Mouse (Mus musculus) embryo, embryonic 9.5 days (tissue): ENCODE measurements at regions not wholly inside any gene's neighbourhood (a gene's known extent, or its start where the extent isn't known, plus 50 kb on each side); places are given as distances from the start of the nearest gene placed in this dataset.

Experiments used
- DNase-seq: peaks from one replicate; pipeline ENCODE4 v3.0.0-alpha.2; 2017; ENCODE audit errors: extremely low spot score

- DNase-seq = peak; percentile 65
Observed at GRCm38 (mm10) chr4:62755237-62755900, 195.7 kb downstream of the Rgs3 start.

- no peak for DNase-seq
Observed at GRCm38 (mm10) chr4:62756721-62757206, 197.1 kb downstream of the Rgs3 start.

- DNase-seq = no peak
Observed at GRCm38 (mm10) chr4:62760748-62761604, 201.3 kb downstream of the Rgs3 start.

GRCm38 (mm10) chr4:62761672-62762071 lies 202.0 kb downstream of the Rgs3 start:
- peak; percentile 84 for DNase-seq

GRCm38 (mm10) chr4:62763990-62764389 lies 201.4 kb upstream of the Zfp618 start:
- peak; percentile 75 for DNase-seq

- DNase-seq = no peak
Observed at GRCm38 (mm10) chr4:62769469-62770234, 195.7 kb upstream of the Zfp618 start.

- DNase-seq = no peak
Observed at GRCm38 (mm10) chr4:62775005-62775609, 190.3 kb upstream of the Zfp618 start.

- DNase-seq = no peak
Observed at GRCm38 (mm10) chr4:62776881-62777280, 188.5 kb upstream of the Zfp618 start.

- no peak for DNase-seq
Observed at GRCm38 (mm10) chr4:62777436-62777835, 187.9 kb upstream of the Zfp618 start.

- DNase-seq = no peak
Observed at GRCm38 (mm10) chr4:62778621-62779020, 186.8 kb upstream of the Zfp618 start.

GRCm38 (mm10) chr4:62780409-62780808 lies 185.0 kb upstream of the Zfp618 start:
- peak; percentile 88 for DNase-seq

GRCm38 (mm10) chr4:62780837-62781236 lies 184.5 kb upstream of the Zfp618 start:
- no peak for DNase-seq

GRCm38 (mm10) chr4:62781309-62781800 lies 184.0 kb upstream of the Zfp618 start:
- no peak for DNase-seq

GRCm38 (mm10) chr4:62785711-62786110 lies 179.7 kb upstream of the Zfp618 start:
- DNase-seq = no peak

- no peak for DNase-seq
Observed at GRCm38 (mm10) chr4:62789696-62790095, 175.7 kb upstream of the Zfp618 start.

GRCm38 (mm10) chr4:62793582-62793981 lies 171.8 kb upstream of the Zfp618 start:
- DNase-seq = no peak

- DNase-seq = no peak
Observed at GRCm38 (mm10) chr4:62795538-62795937, 169.8 kb upstream of the Zfp618 start.

GRCm38 (mm10) chr4:62799923-62800322 lies 165.4 kb upstream of the Zfp618 start:
- DNase-seq = no peak

GRCm38 (mm10) chr4:62805841-62806240 lies 159.5 kb upstream of the Zfp618 start:
- no peak for DNase-seq

- no peak for DNase-seq
Observed at GRCm38 (mm10) chr4:62806786-62807185, 158.6 kb upstream of the Zfp618 start.

GRCm38 (mm10) chr4:62807926-62808552 lies 157.3 kb upstream of the Zfp618 start:
- no peak for DNase-seq
